Mouse (Mus musculus): ENCODE measurements at regions not wholly inside any gene's neighbourhood (a gene's known extent, or its start where the extent isn't known, plus 50 kb on each side); places are given as distances from the start of the nearest gene placed in this dataset.

DNA sequence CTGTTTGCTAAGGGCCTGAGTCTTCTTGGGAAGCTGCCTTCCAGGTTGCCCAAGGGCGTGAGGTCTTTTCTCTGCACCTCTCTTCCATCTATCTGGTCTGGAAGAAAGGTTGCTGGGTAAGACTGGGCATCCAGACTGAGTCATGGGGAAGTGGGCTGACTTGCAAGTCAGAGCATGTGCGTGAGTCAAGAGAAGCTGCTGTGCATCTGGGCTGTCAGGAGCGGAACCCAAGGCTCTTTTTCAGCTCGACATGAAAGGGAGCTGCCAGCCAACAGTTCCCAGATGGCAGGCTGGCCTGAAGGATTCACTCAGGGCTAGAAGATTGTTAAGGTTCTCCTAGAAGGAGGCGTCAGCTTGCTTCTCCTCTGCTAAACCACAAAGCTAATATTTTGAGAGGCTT, 129.3 kb upstream of the Lrig1 start:
- TF ChIP-seq CTCF (IDR thresholded peaks at IDR 0.05; ENCODE audit: extremely low read depth, insufficient read length, insufficient replicate concordance, low read depth, low read length): no peak
- TF ChIP-seq POLR2A (IDR thresholded peaks at IDR 0.05; ENCODE audit: low read depth, low read length): no peak

Data from small intestine, adult 2 months (tissue).